Mouse (Mus musculus) myocyte (in vitro differentiated cells): ENCODE data around the gene Imp3. TPM values are rescaled to one million over a fixed set of nuclear protein-coding genes. Genes with fewer than 3 reads are reported as not detected.
"Not testable (repeated sequence)": the region's sequence is repeated elsewhere in the genome, so short reads cannot be mapped to it uniquely, and the experiment has no call there.

Experiments
- H3K27me3 ChIP-seq: one replicate; pipeline ENCODE4 v1.6.1; 2011; ENCODE audit not compliant: control insufficient read depth, insufficient read depth, insufficient read length
- H3K36me3 ChIP-seq: one replicate; pipeline ENCODE4 v1.6.1; 2011; ENCODE audit not compliant: control insufficient read depth, insufficient read depth
- H3K4me2 ChIP-seq: one replicate; pipeline ENCODE4 v1.6.1; 2011; ENCODE audit warnings: low read depth, control low read depth
- H3K4me3 ChIP-seq: one replicate; pipeline ENCODE4 v1.5.1; 2011; ENCODE audit warnings: mild to moderate bottlenecking, control low read depth, moderate library complexity
- H3K79me2 ChIP-seq: one replicate; pipeline ENCODE4 v1.6.1; 2011; ENCODE audit not compliant: control insufficient read depth, insufficient read depth
- H3ac ChIP-seq: one replicate; pipeline ENCODE4 v1.6.1; 2011; ENCODE audit not compliant: control insufficient read depth, insufficient read length
- CEBPB ChIP-seq: IDR thresholded peaks from 2 replicates; pipeline ENCODE4 v1.6.1; 2011; ENCODE audit warnings: mild to moderate bottlenecking, moderate library complexity; ENCODE audit not compliant: poor library complexity, insufficient read depth, severe bottlenecking
- E2F4 ChIP-seq: IDR thresholded peaks from one replicate; pipeline ENCODE4 v1.6.1; 2011; ENCODE audit warnings: mild to moderate bottlenecking, control low read depth, moderate library complexity; ENCODE audit not compliant: insufficient read depth
- MAX ChIP-seq: IDR thresholded peaks from one replicate; pipeline ENCODE4 v1.6.1; 2011; ENCODE audit warnings: low read depth, mild to moderate bottlenecking, control low read depth
- MYOD1 ChIP-seq, 3 experiments: IDR thresholded peaks; one replicate each; pipeline ENCODE4 v1.6.1; 2011; ENCODE audit warnings: control low read depth in 2 of 3, low read depth in 2 of 3, mild to moderate bottlenecking in 2 of 3, moderate library complexity in 1 of 3; ENCODE audit not compliant: insufficient read length in 2 of 3, control insufficient read depth in 1 of 3
- MYOG ChIP-seq, 3 experiments: IDR thresholded peaks; one replicate each; pipeline ENCODE4 v1.6.1; 2011; ENCODE audit warnings: control low read depth in 2 of 3, low read depth in 2 of 3, mild to moderate bottlenecking in 2 of 3; ENCODE audit not compliant: insufficient read length in 2 of 3, control insufficient read depth in 1 of 3, insufficient read depth in 1 of 3
- POLR2A ChIP-seq: IDR thresholded peaks from one replicate; pipeline ENCODE4 v1.6.1; 2011; ENCODE audit warnings: low read depth, mild to moderate bottlenecking, control low read depth, moderate library complexity; ENCODE audit not compliant: insufficient read length
- POLR2AphosphoS2 ChIP-seq: IDR thresholded peaks from one replicate; pipeline ENCODE4 v1.6.1; 2011; ENCODE audit warnings: low read depth, control low read depth; ENCODE audit not compliant: insufficient read length
- REST ChIP-seq: IDR thresholded peaks from one replicate; pipeline ENCODE4 v1.6.1; 2011; ENCODE audit warnings: mild to moderate bottlenecking, control low read depth, moderate library complexity; ENCODE audit not compliant: insufficient read depth, insufficient read length
- SRF ChIP-seq: IDR thresholded peaks from one replicate; pipeline ENCODE4 v1.6.1; 2011; ENCODE audit warnings: low read depth; ENCODE audit not compliant: control insufficient read depth, insufficient read length
- TCF12 ChIP-seq: IDR thresholded peaks from one replicate; pipeline ENCODE4 v1.6.1; 2011; ENCODE audit warnings: mild to moderate bottlenecking, control low read depth; ENCODE audit not compliant: poor library complexity, insufficient read depth, severe bottlenecking
- TCF3 ChIP-seq: IDR thresholded peaks from one replicate; pipeline ENCODE4 v1.6.1; 2011; ENCODE audit warnings: low read depth, control low read depth; ENCODE audit not compliant: insufficient read length
- USF1 ChIP-seq: IDR thresholded peaks from one replicate; pipeline ENCODE4 v1.6.1; 2011; ENCODE audit warnings: low read depth, mild to moderate bottlenecking, control low read depth, moderate library complexity
- polyA plus RNA-seq: library from polyadenylated mRNA; unstranded; fragments of >200 nt; fragmentation: generic; extraction: Trizol; gene quantifications from one replicate; pipeline ENCODE4 v1.2.1, GENCODE M21; 2012; ENCODE audit warnings: missing spikeins

Gene Imp3
- polyA plus RNA-seq, 1 experiment, result 142 TPM

DNA sequence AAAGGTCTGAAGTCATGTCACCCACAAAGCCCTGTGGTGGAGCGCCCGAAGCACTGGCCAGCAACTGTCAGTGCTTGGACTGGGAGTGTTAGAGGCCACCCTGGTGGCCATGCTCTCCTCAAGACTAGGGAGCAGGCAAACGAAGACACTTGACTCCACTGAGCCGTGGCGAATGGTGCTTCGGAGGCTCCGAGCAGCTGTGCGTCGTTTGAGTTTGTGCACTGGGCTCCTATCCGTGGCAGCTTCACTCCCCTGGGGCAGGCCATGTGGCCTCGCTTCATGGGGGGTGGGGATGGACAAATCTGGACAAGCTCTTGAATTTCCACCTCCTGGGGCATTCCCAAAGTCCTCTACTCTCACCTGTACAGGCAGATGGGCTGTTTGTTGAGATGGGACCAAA, 37.9 kb upstream of the Imp3 start:
- H3K4me2 ChIP-seq, result no peak overlapping the region
- H3ac ChIP-seq, result no peak overlapping the region

DNA sequence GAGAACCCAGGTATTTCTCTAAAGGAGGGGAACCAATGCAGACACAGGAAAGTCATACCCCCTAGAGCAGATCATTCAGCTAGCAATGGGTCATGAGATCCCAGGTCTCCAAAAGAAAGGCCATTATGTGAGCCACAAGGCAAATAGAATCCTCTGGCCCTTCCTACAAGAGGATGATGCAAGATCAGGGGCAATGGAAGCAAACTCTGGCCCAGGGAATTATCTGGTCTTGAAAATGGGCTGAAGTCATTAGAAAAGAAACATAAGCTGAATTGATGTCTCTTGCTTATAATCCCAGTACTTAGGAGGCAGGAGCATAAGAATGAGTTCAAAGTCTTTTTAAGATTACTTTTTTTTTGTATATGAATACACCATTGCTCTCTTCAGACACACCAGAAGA, 37.2 kb upstream of the Imp3 start:
- H3K36me3 ChIP-seq, result no peaks in the 10 kb centered on the region
- TF ChIP-seq SRF (no peak), CEBPB (peak; percentile 94), MYOG (IDR thresholded peaks at IDR 0.05; ENCODE audit: control insufficient read depth in 1 of 3, insufficient read depth in 1 of 3, insufficient read length in 2 of 3, low read depth in 2 of 3) (no peak)
- H3K4me3 ChIP-seq, result no peak overlapping the region
- H3K27me3 ChIP-seq, result no peaks in the 10 kb centered on the region
- H3ac ChIP-seq, result no peak overlapping the region
- H3K79me2 ChIP-seq, result no peaks in the 10 kb centered on the region
- no peak overlapping the region for H3K4me2 ChIP-seq

More for the DNA sequence above, 37.9 kb upstream of the Imp3 start:
- no peaks in the 10 kb centered on the region for H3K36me3 ChIP-seq
- H3K27me3 ChIP-seq, result no peaks in the 10 kb centered on the region
- no peaks in the 10 kb centered on the region for H3K79me2 ChIP-seq
- no peak overlapping the region for H3K4me3 ChIP-seq
- TF ChIP-seq POLR2A, result peak; percentile 15
- peak; percentile 92 for TF ChIP-seq POLR2AphosphoS2
- TF ChIP-seq TCF12, result no peak

GRCm38 (mm10) chr9:56900571-56900970, 36.7 kb upstream of the Imp3 start:
- Histone ChIP-seq H3K36me3 (no peaks in the 10 kb centered on the region), H3K27me3 (no peaks in the 10 kb centered on the region), H3K79me2 (no peaks in the 10 kb centered on the region), H3ac (no peak overlapping the region), H3K4me3 (no peak overlapping the region), H3K4me2 (no peak overlapping the region)
- TF ChIP-seq SRF, result no peak
- TF ChIP-seq CEBPB, result no peak
- TF ChIP-seq POLR2A, result no peak
- TF ChIP-seq MYOG (IDR thresholded peaks at IDR 0.05; ENCODE audit: control insufficient read depth in 1 of 3, insufficient read depth in 1 of 3, insufficient read length in 2 of 3, low read depth in 2 of 3), result no peak
- TF ChIP-seq TCF3, result no peak
- peak; percentile 75 for TF ChIP-seq POLR2AphosphoS2
- TF ChIP-seq TCF12, result no peak
- no peak for TF ChIP-seq USF1

DNA sequence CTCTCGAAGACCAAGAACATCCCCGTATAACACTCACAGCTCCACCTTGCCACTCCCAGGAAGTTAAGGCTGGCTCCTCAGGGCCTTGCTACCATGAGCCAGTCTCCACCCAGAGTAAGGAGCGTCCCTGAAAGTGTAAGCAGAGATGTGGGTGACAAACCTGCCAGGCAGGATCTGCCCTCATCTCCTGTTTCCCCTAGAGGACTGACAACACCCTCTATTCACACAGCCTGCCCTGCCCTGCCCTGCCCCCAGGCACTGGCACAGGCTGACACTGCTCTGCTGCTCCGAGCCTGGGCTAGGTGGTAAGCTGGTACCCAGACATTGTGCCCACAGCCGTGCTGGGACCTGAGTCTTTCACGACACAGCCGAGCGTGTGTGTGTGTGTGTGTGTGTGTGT, 36.1 kb upstream of the Imp3 start:
- no peak overlapping the region for H3K4me3 ChIP-seq

DNA sequence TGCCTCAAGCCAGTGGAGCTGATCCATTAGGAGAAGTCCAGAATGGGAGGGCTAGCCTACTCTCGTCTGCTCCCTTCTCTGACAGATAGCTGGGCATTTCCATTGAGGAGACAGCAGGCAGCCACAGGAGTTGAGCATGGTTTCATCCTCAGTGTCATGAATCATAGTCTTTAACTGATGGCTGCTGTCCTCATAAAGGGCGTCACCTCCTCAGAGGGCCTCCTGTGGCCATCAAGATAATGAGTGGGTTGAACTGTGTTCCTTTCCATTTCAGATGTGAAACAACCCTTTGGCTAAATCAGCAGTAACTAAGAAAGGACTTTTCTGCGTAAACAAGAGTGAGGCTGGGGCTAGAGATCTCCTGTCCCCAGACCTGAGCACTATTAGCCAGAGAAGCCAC, 33.6 kb upstream of the Imp3 start:
- no peak overlapping the region for H3K4me2 ChIP-seq
- H3K4me3 ChIP-seq, result no peak overlapping the region
- no peaks in the 10 kb centered on the region for H3K79me2 ChIP-seq
- TF ChIP-seq TCF3, result no peak
- no peak for TF ChIP-seq MAX
- no peak for TF ChIP-seq MYOD1 (IDR thresholded peaks at IDR 0.05; ENCODE audit: control insufficient read depth in 1 of 3, insufficient read length in 2 of 3, low read depth in 2 of 3)
- no peak for TF ChIP-seq USF1
- no peak for TF ChIP-seq REST
- TF ChIP-seq POLR2AphosphoS2, result no peak
- TF ChIP-seq SRF, result no peak
- no peak for TF ChIP-seq E2F4
- TF ChIP-seq TCF12, result no peak
- TF ChIP-seq POLR2A, result no peak
- TF ChIP-seq CEBPB, result no peak
- no peak for TF ChIP-seq MYOG (IDR thresholded peaks at IDR 0.05; ENCODE audit: control insufficient read depth in 1 of 3, insufficient read depth in 1 of 3, insufficient read length in 2 of 3, low read depth in 2 of 3)
- no peaks in the 10 kb centered on the region for H3K27me3 ChIP-seq
- H3ac ChIP-seq, result no peak overlapping the region
- H3K36me3 ChIP-seq, result no peaks in the 10 kb centered on the region

More for the DNA sequence above, 36.1 kb upstream of the Imp3 start:
- no peak overlapping the region for H3ac ChIP-seq
- no peaks in the 10 kb centered on the region for H3K36me3 ChIP-seq
- no peaks in the 10 kb centered on the region for H3K79me2 ChIP-seq
- no peaks in the 10 kb centered on the region for H3K27me3 ChIP-seq
- no peak for TF ChIP-seq USF1
- TF ChIP-seq E2F4, result no peak
- peak; percentile 92 for TF ChIP-seq POLR2AphosphoS2
- peak in 1 of 3 experiments; percentile 27 for TF ChIP-seq MYOD1 (IDR thresholded peaks at IDR 0.05; ENCODE audit: control insufficient read depth in 1 of 3, insufficient read length in 2 of 3, low read depth in 2 of 3)
- no peak for TF ChIP-seq MYOG (IDR thresholded peaks at IDR 0.05; ENCODE audit: control insufficient read depth in 1 of 3, insufficient read depth in 1 of 3, insufficient read length in 2 of 3, low read depth in 2 of 3)
- TF ChIP-seq REST, result no peak
- no peak overlapping the region for H3K4me2 ChIP-seq

DNA sequence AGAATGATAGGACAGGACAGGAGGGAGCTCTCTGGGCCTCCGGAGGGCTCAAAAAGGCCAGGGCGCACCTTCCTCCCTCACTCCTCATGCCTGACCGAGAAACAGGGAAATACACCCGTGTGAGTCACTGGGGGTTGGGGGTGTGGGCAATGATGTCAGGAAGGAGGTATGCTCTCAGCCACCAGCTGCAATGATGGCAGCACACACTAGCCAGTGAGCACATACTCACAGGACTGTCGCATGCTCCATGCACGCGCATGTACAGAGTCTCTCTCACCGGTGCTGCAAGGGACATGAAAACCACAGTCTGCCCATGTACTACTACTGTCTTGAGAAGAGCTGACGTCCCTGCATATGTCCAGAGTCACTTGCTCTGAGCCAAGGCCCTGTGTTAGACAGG, 29.7 kb upstream of the Imp3 start:
- Histone ChIP-seq H3K4me2 (peak overlapping the region; percentile 63), H3K27me3 (no peaks in the 10 kb centered on the region), H3K4me3 (no peak overlapping the region), H3ac (no peak overlapping the region), H3K36me3 (no peaks in the 10 kb centered on the region), H3K79me2 (no peaks in the 10 kb centered on the region)
- TF ChIP-seq MYOG (IDR thresholded peaks at IDR 0.05; ENCODE audit: control insufficient read depth in 1 of 3, insufficient read depth in 1 of 3, insufficient read length in 2 of 3, low read depth in 2 of 3) (peak in 1 of 3 experiments; percentile 77), TCF12 (no peak), MYOD1 (IDR thresholded peaks at IDR 0.05; ENCODE audit: control insufficient read depth in 1 of 3, insufficient read length in 2 of 3, low read depth in 2 of 3) (peak in 2 of 3 experiments; percentile 72 to 85), E2F4 (no peak), POLR2A (peak; percentile 60), TCF3 (no peak), CEBPB (no peak)

DNA sequence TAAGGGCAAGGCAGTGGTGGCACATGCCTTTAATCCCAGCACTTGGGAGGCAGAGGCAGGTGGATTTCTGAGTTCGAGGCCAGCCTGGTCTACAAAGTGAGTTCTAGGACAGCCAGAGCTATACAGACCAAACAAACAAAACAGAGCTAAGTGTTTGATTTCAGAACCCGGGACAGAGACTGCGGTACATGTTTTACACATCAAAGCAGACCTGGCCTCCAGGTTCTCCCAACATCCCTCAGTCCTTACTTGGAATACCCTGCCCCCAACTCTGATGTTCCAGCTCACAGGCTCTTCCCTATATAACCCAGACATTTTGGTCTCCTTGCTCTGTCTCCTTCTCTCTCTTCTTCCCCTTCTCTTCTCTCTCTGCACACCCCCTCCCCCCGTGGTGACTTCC, 27.3 kb upstream of the Imp3 start:
- H3K4me2 ChIP-seq, H3K36me3 ChIP-seq, H3K4me3 ChIP-seq, H3ac ChIP-seq, H3K79me2 ChIP-seq, H3K27me3 ChIP-seq: not testable (repeated sequence)
